Mouse (Mus musculus) left cerebral cortex, adult 9 months (tissue): Measurements from ENCODE around the gene Card6.
"Not testable (repeated sequence)": the region's sequence is repeated elsewhere in the genome, so short reads cannot be mapped to it uniquely, and the experiment has no call there.

Experiments used
- DNase-seq, 2 experiments: peaks; one replicate each; pipeline ENCODE4 v3.0.0; 2022; ENCODE audit warnings: low spot score in 2 of 2

Gene Card6

GRCm38 (mm10) chr15:5130887-5131668 is 22.7 kb upstream of the Card6 start:
- not testable (repeated sequence) for DNase-seq

- DNase-seq, result no peak
Observed at GRCm38 (mm10) chr15:5129111-5129805, 20.9 kb upstream of the Card6 start.

- DNase-seq, result no peak
Observed at GRCm38 (mm10) chr15:5128176-5128940, 20.0 kb upstream of the Card6 start.

GRCm38 (mm10) chr15:5127487-5127886 is 19.1 kb upstream of the Card6 start:
- no peak for DNase-seq

- no peak for DNase-seq
Observed at GRCm38 (mm10) chr15:5126456-5126855, 18.1 kb upstream of the Card6 start.

- no peak for DNase-seq
Observed at GRCm38 (mm10) chr15:5121535-5122313, 13.4 kb upstream of the Card6 start.

GRCm38 (mm10) chr15:5119707-5120106 is 11.4 kb upstream of the Card6 start:
- no peak for DNase-seq

- DNase-seq, result no peak
Observed at GRCm38 (mm10) chr15:5119192-5119591, 10.9 kb upstream of the Card6 start.

- no peak for DNase-seq
Observed at GRCm38 (mm10) chr15:5118626-5119025, 10.3 kb upstream of the Card6 start.

- DNase-seq, result no peak
Observed at GRCm38 (mm10) chr15:5117031-5117601, 8.8 kb upstream of the Card6 start.

GRCm38 (mm10) chr15:5116270-5117030 is 8.1 kb upstream of the Card6 start, which contains the start of gene Rpl37:
TSS of gene Rpl37 (plus strand) at chr15:5116645.
- peak; percentile 95 to 99 for DNase-seq

GRCm38 (mm10) chr15:5115173-5115572 is 6.8 kb upstream of the Card6 start:
- no peak for DNase-seq

GRCm38 (mm10) chr15:5112651-5113050 is 4.3 kb upstream of the Card6 start:
- no peak for DNase-seq

- no peak for DNase-seq
Observed at GRCm38 (mm10) chr15:5108655-5109040, 309 bp upstream of the Card6 start.

- no peak for DNase-seq
Observed at GRCm38 (mm10) chr15:5106293-5106692, 2.0 kb downstream of the Card6 start.

- no peak for DNase-seq
Observed at GRCm38 (mm10) chr15:5105891-5106290, 2.4 kb downstream of the Card6 start.

GRCm38 (mm10) chr15:5102312-5102711 is 6.0 kb downstream of the Card6 start:
- no peak for DNase-seq

- no peak for DNase-seq
Observed at GRCm38 (mm10) chr15:5097376-5097775, 11.0 kb downstream of the Card6 start.

- no peak for DNase-seq
Observed at GRCm38 (mm10) chr15:5095534-5096301, 12.6 kb downstream of the Card6 start.

GRCm38 (mm10) chr15:5090131-5090530 is 18.2 kb downstream of the Card6 start:
- no peak for DNase-seq
